Mouse (Mus musculus) layer of hippocampus, postnatal 36 days (tissue): ENCODE measurements around the gene Gm42906. TPM values are rescaled to one million over a fixed set of nuclear protein-coding genes. Genes with fewer than 3 reads are reported as not detected.

Experiments used
- DNase-seq, 2 experiments: peaks; one replicate each; pipeline ENCODE4 v3.0.0; 2022
- total RNA-seq, 2 experiments: library from RNA; stranded (reverse); gene quantifications; 2 replicates each; pipeline ENCODE4 v1.2.3; 2021

Gm42906 gene
- total RNA-seq, 2 experiments from 2014 or later, result not detected

- DNase-seq, result no peak
Measured at GRCm38 (mm10) chr5:151108291-151108897, 319.6 kb downstream of the Gm42906 start.

- no peak for DNase-seq
Measured at GRCm38 (mm10) chr5:151106841-151107240, 321.1 kb downstream of the Gm42906 start.

GRCm38 (mm10) chr5:151105054-151105971 is 322.6 kb downstream of the Gm42906 start:
- no peak for DNase-seq

- DNase-seq, result no peak
Measured at GRCm38 (mm10) chr5:151104354-151105053, 323.5 kb downstream of the Gm42906 start.

GRCm38 (mm10) chr5:151103284-151103683 is 324.7 kb downstream of the Gm42906 start:
- DNase-seq, result no peak

GRCm38 (mm10) chr5:151102262-151102661 is 325.7 kb downstream of the Gm42906 start:
- DNase-seq, result no peak

- no peak for DNase-seq
Measured at GRCm38 (mm10) chr5:151096012-151096411, 332.0 kb downstream of the Gm42906 start.

- DNase-seq, result no peak
Measured at GRCm38 (mm10) chr5:151092886-151093665, 334.9 kb downstream of the Gm42906 start.

GRCm38 (mm10) chr5:151090996-151091395 is 337.0 kb downstream of the Gm42906 start:
- DNase-seq, result no peak

GRCm38 (mm10) chr5:151089201-151089600 is 338.8 kb downstream of the Gm42906 start:
- no peak for DNase-seq

- no peak for DNase-seq
Measured at GRCm38 (mm10) chr5:151086425-151087202, 341.3 kb downstream of the Gm42906 start.

- no peak for DNase-seq
Measured at GRCm38 (mm10) chr5:151085749-151086148, 342.2 kb downstream of the Gm42906 start.

- DNase-seq, result no peak
Measured at GRCm38 (mm10) chr5:151080276-151080675, 347.7 kb downstream of the Gm42906 start.

- DNase-seq, result no peak
Measured at GRCm38 (mm10) chr5:151077953-151078352, 350.0 kb downstream of the Gm42906 start.

GRCm38 (mm10) chr5:151076917-151077316 is 351.0 kb downstream of the Gm42906 start:
- no peak for DNase-seq

- no peak for DNase-seq
Measured at GRCm38 (mm10) chr5:151074282-151074681, 353.7 kb downstream of the Gm42906 start.

GRCm38 (mm10) chr5:151071430-151071829 is 356.5 kb downstream of the Gm42906 start:
- DNase-seq, result no peak

GRCm38 (mm10) chr5:151070896-151071295 is 357.1 kb downstream of the Gm42906 start:
- DNase-seq, result no peak

GRCm38 (mm10) chr5:151069569-151069968 is 358.4 kb downstream of the Gm42906 start:
- no peak for DNase-seq

- no peak for DNase-seq
Measured at GRCm38 (mm10) chr5:151066016-151066415, 361.9 kb downstream of the Gm42906 start.

GRCm38 (mm10) chr5:151065228-151065627 is 362.7 kb downstream of the Gm42906 start:
- DNase-seq, result no peak
